Mouse (Mus musculus) kidney, adult 2 months (tissue): ENCODE data around the gene Mvk. TPM values are rescaled to one million over a fixed set of nuclear protein-coding genes. Genes with fewer than 3 reads are reported as not detected.

Experiments
- DNase-seq: peaks from one replicate; pipeline ENCODE4 v3.0.0; 2021
- H3K27ac ChIP-seq: fragments of 200-500 bp; 2 replicates; pipeline ENCODE4 v1.5.1; 2012; ENCODE audit warnings: low read depth, low read length, control low read depth, inconsistent platforms; ENCODE audit not compliant: insufficient read depth
- H3K27me3 ChIP-seq: fragments of 200-500 bp; replicated peaks from 2 replicates; pipeline ENCODE4 v1.6.1; 2012; ENCODE audit warnings: mild to moderate bottlenecking, moderate library complexity, low read length, inconsistent platforms; ENCODE audit not compliant: control insufficient read depth, insufficient read depth
- H3K36me3 ChIP-seq: fragments of 200-500 bp; 2 replicates; pipeline ENCODE4 v1.6.1; 2012; ENCODE audit warnings: mild to moderate bottlenecking, moderate library complexity, low read length, inconsistent platforms; ENCODE audit not compliant: control insufficient read depth, insufficient read depth
- H3K4me1 ChIP-seq: fragments of 200-500 bp; 2 replicates; pipeline ENCODE4 v1.6.1; 2011; ENCODE audit warnings: low read length; ENCODE audit not compliant: control insufficient read depth, insufficient read depth
- H3K4me3 ChIP-seq: fragments of 200-500 bp; 2 replicates; pipeline ENCODE4 v1.5.1; 2011; ENCODE audit warnings: mild to moderate bottlenecking, low read depth, low read length, control low read depth; ENCODE audit not compliant: insufficient read depth
- CTCF ChIP-seq: fragments of 200-500 bp; conservative IDR thresholded peaks from 2 replicates; pipeline ENCODE4 v1.5.1; 2011; ENCODE audit warnings: low read depth, mild to moderate bottlenecking, control low read depth, low read length, moderate library complexity, mixed read lengths; ENCODE audit not compliant: insufficient read depth, insufficient read length
- POLR2A ChIP-seq: fragments of 200-500 bp; IDR thresholded peaks from one replicate; pipeline ENCODE4 v1.6.1; 2011; ENCODE audit warnings: low read depth, low read length, control low read depth
- WGBS: fragments of 180-500 bp; shearing (Covaris S2); methylation state at CpG from one replicate; pipeline ENCODE4 v1.1.7; 2018; 5-methylcytosine and 5-hydroxymethylcytosine counted together
- polyA plus RNA-seq: library from polyadenylated mRNA; depleted of rRNA; stranded (reverse); fragments of >200 nt; gene quantifications from 2 replicates; pipeline ENCODE4 v1.2.3, GENCODE M21; 2012; rRNA removed

Gene Mvk
- polyA plus RNA-seq, result 25.2 and 27.0 TPM in 2 replicates

GRCm38 (mm10) chr5:114443566-114444367 lies at the start of gene Mvk, which contains the start of gene Mmab:
Gene Mvk, plus strand, starts transcription at chr5:114444269.
Gene Mmab, minus strand, starts transcription at chr5:114444060.
- TF ChIP-seq POLR2A (no peak), CTCF (no peak)
- H3K36me3 ChIP-seq, result no peaks in the 10 kb centered on the region
- H3K4me1 ChIP-seq, result peaks cover 4% of the 10 kb centered on the region; the same call in 1 of the 2 replicates
- 1% methylated on average over 43 of the region's 43 CpGs for WGBS
- DNase-seq, result peak; percentile 99
- peak within 1 kb of the TSS; percentile 88 for H3K4me3 ChIP-seq
- peak within 1 kb of the TSS; percentile 83 for H3K27ac ChIP-seq
- H3K27me3 ChIP-seq, result no peaks in the 10 kb centered on the region

- no peak for DNase-seq
- 86% methylated on average over 14 of the region's 14 CpGs for WGBS
- Histone ChIP-seq H3K27ac (no peak overlapping the region), H3K4me3 (no peak overlapping the region), H3K4me1 (no peaks in the 10 kb centered on the region), H3K36me3 (no peaks in the 10 kb centered on the region; the same call in 1 of the 2 replicates), H3K27me3 (no peaks in the 10 kb centered on the region)
- no peak for TF ChIP-seq CTCF
- no peak for TF ChIP-seq POLR2A
These were observed 37.5 kb upstream of the Mvk start for GRCm38 (mm10) chr5:114406592-114406991.

GRCm38 (mm10) chr5:114407269-114407668 lies 36.8 kb upstream of the Mvk start:
- Histone ChIP-seq H3K27me3 (no peaks in the 10 kb centered on the region), H3K4me3 (no peak overlapping the region), H3K27ac (no peak overlapping the region), H3K36me3 (no peaks in the 10 kb centered on the region; the same call in 1 of the 2 replicates), H3K4me1 (no peaks in the 10 kb centered on the region)
- WGBS, result 74% methylated on average over 10 of the region's 10 CpGs
- no peak for TF ChIP-seq CTCF
- TF ChIP-seq POLR2A, result no peak
- DNase-seq, result no peak

- Histone ChIP-seq H3K27ac (no peak overlapping the region), H3K4me3 (no peak overlapping the region), H3K27me3 (no peaks in the 10 kb centered on the region), H3K4me1 (no peaks in the 10 kb centered on the region), H3K36me3 (peaks cover 2% of the 10 kb centered on the region)
- DNase-seq, result peak; percentile 12
- 72% methylated on average over 9 of the region's 9 CpGs for WGBS
- no peak for TF ChIP-seq CTCF
These were observed 36.3 kb upstream of the Mvk start for GRCm38 (mm10) chr5:114407810-114408209.

GRCm38 (mm10) chr5:114408846-114409245 lies 35.2 kb upstream of the Mvk start:
- Histone ChIP-seq H3K36me3 (peaks cover 2% of the 10 kb centered on the region), H3K4me1 (no peaks in the 10 kb centered on the region), H3K27me3 (no peaks in the 10 kb centered on the region), H3K27ac (no peak overlapping the region), H3K4me3 (no peak overlapping the region)
- no peak for DNase-seq
- TF ChIP-seq POLR2A, result no peak
- no peak for TF ChIP-seq CTCF
- WGBS, result 88% methylated on average over 11 of the region's 11 CpGs

- Histone ChIP-seq H3K27me3 (no peaks in the 10 kb centered on the region), H3K27ac (no peak overlapping the region), H3K4me3 (no peak overlapping the region), H3K4me1 (no peaks in the 10 kb centered on the region), H3K36me3 (peaks cover 2% of the 10 kb centered on the region)
- 90% methylated on average over 13 of the region's 13 CpGs for WGBS
- DNase-seq, result no peak
- TF ChIP-seq CTCF (no peak), POLR2A (no peak)
These were observed 33.6 kb upstream of the Mvk start for GRCm38 (mm10) chr5:114410429-114410828.

- Histone ChIP-seq H3K36me3 (peaks cover 2% of the 10 kb centered on the region), H3K4me3 (no peak overlapping the region), H3K4me1 (no peaks in the 10 kb centered on the region), H3K27ac (no peak overlapping the region), H3K27me3 (no peaks in the 10 kb centered on the region)
- WGBS, result 66% methylated on average over 23 of the region's 23 CpGs
- no peak for DNase-seq
- no peak for TF ChIP-seq POLR2A
- no peak for TF ChIP-seq CTCF
These were observed 31.6 kb upstream of the Mvk start for GRCm38 (mm10) chr5:114412361-114412998.
